Mouse (Mus musculus) activated CD4-positive, CD25-positive, alpha-beta regulatory T cell, adult 4 months (primary cell): ENCODE results near the gene Qrsl1. TPM values are rescaled to one million over a fixed set of nuclear protein-coding genes. Genes with fewer than 3 reads are reported as not detected.

Source experiments
- ATAC-seq: one replicate; pipeline ENCODE4 v1.8.0; 2017
- polyA plus RNA-seq, 2 experiments: library from polyadenylated mRNA; unstranded; fragments of 100-300 nt; shearing (Covaris generic); gene quantifications; one replicate each; pipeline ENCODE4 v1.2.1; 2017

Gene Qrsl1
- polyA plus RNA-seq, 2 experiments from 2014 or later: 23.9 to 25.1 TPM

GRCm38 (mm10) chr10:43870752-43871151, 30.8 kb downstream of the Qrsl1 start:
- ATAC-seq: no peak

GRCm38 (mm10) chr10:43856351-43856750, 45.2 kb downstream of the Qrsl1 start:
- ATAC-seq: no peak

- no peak for ATAC-seq
These were observed 45.6 kb downstream of the Qrsl1 start for GRCm38 (mm10) chr10:43855916-43856315.

- no peak for ATAC-seq
These were observed 49.6 kb downstream of the Qrsl1 start for GRCm38 (mm10) chr10:43851898-43852297.

- ATAC-seq: no peak
These were observed 52.1 kb downstream of the Qrsl1 start for GRCm38 (mm10) chr10:43849478-43849877.

GRCm38 (mm10) chr10:43846141-43846622, 55.4 kb downstream of the Qrsl1 start:
- no peak for ATAC-seq

- no peak for ATAC-seq
These were observed 56.1 kb downstream of the Qrsl1 start for GRCm38 (mm10) chr10:43845442-43845841.

- no peak for ATAC-seq
These were observed 60.1 kb downstream of the Qrsl1 start for GRCm38 (mm10) chr10:43841441-43841840.

- no peak for ATAC-seq
These were observed 68.7 kb downstream of the Qrsl1 start for GRCm38 (mm10) chr10:43832868-43833267.

- no peak for ATAC-seq
These were observed 71.1 kb downstream of the Qrsl1 start for GRCm38 (mm10) chr10:43830251-43831018.

- no peak for ATAC-seq
These were observed 72.9 kb downstream of the Qrsl1 start for GRCm38 (mm10) chr10:43828686-43829015.

- no peak for ATAC-seq
These were observed 73.4 kb downstream of the Qrsl1 start for GRCm38 (mm10) chr10:43827958-43828685.

- no peak for ATAC-seq
These were observed 74.5 kb downstream of the Qrsl1 start for GRCm38 (mm10) chr10:43826773-43827621.

GRCm38 (mm10) chr10:43825696-43826095, 75.8 kb downstream of the Qrsl1 start:
- no peak for ATAC-seq

- ATAC-seq: no peak
These were observed 76.8 kb downstream of the Qrsl1 start for GRCm38 (mm10) chr10:43824713-43825112.

Other genes starting within 250 kb of the Qrsl1 start
- 10 to 100 TPM in 1 of 2 experiments, 1 to 10 TPM in 1; 7.9 to 11.4 TPM for gene Rtn4ip1, start 62 bp upstream of the Qrsl1 start, polyA plus RNA-seq
- 10 to 100 TPM; 21.7 to 23.7 TPM for gene Crybg1, start 247.1 kb upstream of the Qrsl1 start, polyA plus RNA-seq